Mouse (Mus musculus): Measurements from ENCODE around the gene Tulp2. TPM values are rescaled to one million over a fixed set of nuclear protein-coding genes. Genes with fewer than 3 reads are reported as not detected.
"Not testable (repeated sequence)": the region's sequence is repeated elsewhere in the genome, so short reads cannot be mapped to it uniquely, and the experiment has no call there.

The Tulp2 gene
- total RNA-seq, 2 experiments from 2014 or later = 0.39 TPM; not detected in 1

GRCm38 (mm10) chr7:45482166-45482565, 489 bp downstream of the Tulp2 start:
- DNase-seq = no peak
- intact Hi-C loops (cut with DNase I) = no loop called here

DNA sequence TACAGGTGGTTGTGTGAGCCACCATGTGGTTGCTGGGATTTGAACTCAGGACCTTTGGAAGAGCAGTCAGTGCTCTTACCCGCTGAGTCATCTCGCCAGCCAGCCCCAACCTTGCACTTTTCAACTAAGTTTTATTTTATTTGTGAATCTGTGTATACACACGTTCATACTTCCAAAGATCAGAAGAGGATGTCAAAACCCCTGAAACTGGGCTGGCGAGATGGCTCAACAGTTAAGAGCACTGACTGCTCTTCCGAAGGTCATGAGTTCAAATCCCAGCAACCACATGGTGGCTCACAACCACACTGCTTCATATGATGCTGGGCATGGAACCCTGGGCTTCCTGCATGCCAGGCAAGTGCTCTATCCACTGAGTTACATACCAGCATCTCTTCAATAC, 3.3 kb downstream of the Tulp2 start:
- DNase-seq; intact Hi-C loops (cut with DNase I): not testable (repeated sequence)

DNA sequence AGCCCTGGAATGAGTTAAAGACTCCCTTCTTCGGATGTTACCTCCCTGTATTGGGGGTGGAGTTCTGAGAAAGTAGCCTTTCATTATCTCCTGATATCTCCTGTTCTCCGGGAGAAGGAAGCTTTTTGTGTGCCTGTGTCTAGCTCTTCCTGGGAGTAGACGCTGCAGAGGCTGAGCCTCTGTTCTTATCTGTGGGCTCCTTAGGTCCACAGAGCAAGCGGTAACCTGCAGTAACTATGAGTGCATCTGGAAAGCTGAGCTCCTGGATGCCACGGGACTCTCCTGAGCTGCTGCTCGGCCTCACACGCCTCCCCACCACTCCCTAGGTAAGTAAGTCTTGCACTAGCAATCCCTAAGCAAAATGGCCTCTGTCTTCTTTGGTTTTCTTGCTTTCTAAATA, 4.5 kb downstream of the Tulp2 start:
- intact Hi-C loops (cut with DNase I) = no loop called here
- DNase-seq = no peak

DNA sequence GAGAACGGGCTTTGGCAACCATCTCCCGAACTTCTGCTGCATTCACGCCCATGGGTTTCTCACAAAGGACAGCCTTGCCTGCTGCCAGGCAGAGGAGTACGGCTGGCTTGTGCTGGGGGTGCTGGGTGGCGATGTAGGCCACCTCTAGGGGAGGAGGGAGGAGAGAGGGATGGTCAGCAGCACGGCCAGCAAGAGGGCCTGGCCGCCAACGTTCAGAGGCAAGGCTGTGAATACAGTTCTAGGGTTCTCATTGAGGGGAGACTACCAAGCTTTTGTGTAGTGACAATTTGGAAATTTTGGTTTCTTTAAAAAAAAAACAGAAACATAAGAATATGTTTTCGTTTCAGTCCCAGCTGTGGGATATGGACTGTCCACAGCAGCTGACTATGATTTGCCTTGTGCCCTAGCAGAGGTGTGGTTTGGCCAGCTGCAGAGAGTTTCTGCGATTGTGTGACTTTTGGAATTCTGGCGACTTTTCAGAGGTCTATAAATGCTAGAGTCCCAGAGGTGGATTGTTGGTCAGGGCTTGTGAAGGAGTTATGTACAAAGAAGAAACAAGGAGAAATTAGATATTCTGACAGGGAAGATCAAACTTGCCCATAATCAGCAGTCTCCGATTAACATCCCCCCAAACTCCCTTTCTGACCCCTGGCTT, 5.2 kb downstream of the Tulp2 start, which contains the start of gene Gm45808:
TSS of gene Gm45808 (minus strand) at position 51 of the 655 bp plus-strand sequence.
- intact Hi-C loops (cut with DNase I) = no loop called here
- DNase-seq = peak in 1 of 2 experiments; percentile 9

GRCm38 (mm10) chr7:45487861-45488292, 6.2 kb downstream of the Tulp2 start:
- no peak for DNase-seq
- intact Hi-C loops (cut with DNase I) = no loop called here

DNA sequence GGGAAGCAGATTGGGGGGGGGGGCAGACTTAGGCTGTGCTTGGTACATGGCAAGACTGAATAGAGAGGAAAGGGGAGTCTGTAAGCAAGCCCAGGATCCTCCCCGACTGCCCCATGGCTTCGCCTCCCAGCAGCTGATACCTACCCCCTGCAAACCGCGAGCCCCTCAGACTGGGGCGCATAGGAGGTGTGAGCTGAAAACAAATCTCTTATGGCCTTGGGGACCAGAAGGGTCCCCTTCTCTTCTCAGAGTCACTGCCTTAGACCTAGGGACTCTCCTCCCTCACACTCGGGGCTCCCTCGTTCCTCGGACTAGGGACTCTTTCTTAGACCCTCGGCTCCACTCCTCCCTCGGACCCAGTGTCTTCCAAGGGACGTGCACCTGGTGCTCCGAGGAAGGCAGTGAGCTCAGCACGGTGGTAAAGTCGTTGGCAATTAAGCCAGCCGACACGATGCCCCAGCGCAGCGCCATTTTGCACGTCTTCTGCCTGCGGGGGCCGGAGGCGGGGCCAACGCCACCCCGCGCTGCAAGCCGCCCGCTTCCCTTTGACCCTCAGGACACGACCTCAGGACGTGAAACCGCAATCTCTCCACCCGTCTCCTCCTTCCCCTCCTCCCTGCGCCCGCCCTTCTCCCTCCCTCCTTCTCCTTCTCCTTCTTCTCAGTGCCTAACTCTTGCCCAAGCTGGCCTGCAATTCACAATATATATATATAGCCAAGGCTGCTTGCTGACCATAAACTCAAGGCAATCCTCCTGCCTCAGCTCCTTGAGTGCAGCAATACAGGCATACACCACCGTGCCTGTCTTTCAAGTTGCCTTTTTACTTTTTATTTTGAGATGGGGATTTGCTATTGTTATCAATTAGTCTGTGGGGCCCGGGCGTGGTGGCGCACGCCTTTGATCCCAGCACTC, 6.9 kb downstream of the Tulp2 start, which contains the start of gene Dhdh:
TSS of gene Dhdh (minus strand) at position 513 of the 912 bp plus-strand sequence.
- peak; percentile 60 to 67 for DNase-seq
- intact Hi-C loops (cut with DNase I) = no loop called here

- DNase-seq = no peak
- intact Hi-C loops (cut with DNase I) = no loop called here
Measured at GRCm38 (mm10) chr7:45489578-45489977, 7.9 kb downstream of the Tulp2 start.

DNA sequence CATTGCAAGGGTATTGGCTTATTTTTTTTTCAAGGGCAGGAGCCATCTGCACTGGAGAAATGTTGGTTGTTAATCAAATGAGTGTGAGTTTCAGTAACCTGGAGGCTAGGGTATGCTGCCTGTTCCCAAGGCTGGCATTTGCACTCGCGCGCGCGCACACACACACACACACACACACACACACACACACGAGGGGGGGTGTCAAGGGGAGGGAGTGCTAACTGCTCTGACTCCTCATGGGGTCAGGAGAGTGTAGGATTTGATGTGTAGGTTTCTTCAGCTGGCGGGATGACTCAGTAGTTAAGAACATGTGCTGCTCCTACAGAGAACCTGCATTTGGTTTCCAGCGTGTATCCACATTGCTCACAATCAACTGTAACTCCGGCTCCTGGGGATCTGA, 9.1 kb downstream of the Tulp2 start:
- intact Hi-C loops (cut with DNase I) = no loop called here
- DNase-seq = no peak

DNA sequence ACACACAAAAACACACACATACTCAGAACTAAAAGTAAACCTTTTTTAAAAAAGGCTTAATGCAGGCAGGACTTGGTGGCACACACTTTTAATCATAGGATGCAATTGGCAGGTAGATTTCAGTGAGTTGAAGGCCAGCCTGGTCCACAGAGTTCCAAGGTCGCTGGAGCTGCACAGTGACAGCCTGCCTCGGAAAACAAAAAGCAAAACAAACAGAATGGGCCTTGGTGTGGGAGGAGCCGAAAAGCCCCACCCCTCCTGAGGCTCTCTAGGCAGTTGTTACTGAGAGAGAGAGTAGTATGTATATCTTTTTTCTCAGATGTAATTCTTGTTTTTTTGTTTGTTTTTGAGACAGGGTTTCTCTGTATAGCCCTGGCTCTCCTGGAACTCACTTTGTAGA, 9.6 kb downstream of the Tulp2 start:
- intact Hi-C loops (cut with DNase I) = no loop called here

GRCm38 (mm10) chr7:45492225-45492844, 10.7 kb downstream of the Tulp2 start:
- no peak for DNase-seq
- intact Hi-C loops (cut with DNase I) = no loop called here

More for the DNA sequence above, 9.6 kb downstream of the Tulp2 start:
- no peak for DNase-seq

GRCm38 (mm10) chr7:45492951-45493350, 11.3 kb downstream of the Tulp2 start:
- intact Hi-C loops (cut with DNase I) = no loop called here

GRCm38 (mm10) chr7:45494548-45494947, 12.9 kb downstream of the Tulp2 start:
- intact Hi-C loops (cut with DNase I) = no loop called here
- no peak for DNase-seq

More at GRCm38 (mm10) chr7:45492951-45493350, 11.3 kb downstream of the Tulp2 start:
- DNase-seq = peak in 1 of 2 experiments; percentile 39

DNA sequence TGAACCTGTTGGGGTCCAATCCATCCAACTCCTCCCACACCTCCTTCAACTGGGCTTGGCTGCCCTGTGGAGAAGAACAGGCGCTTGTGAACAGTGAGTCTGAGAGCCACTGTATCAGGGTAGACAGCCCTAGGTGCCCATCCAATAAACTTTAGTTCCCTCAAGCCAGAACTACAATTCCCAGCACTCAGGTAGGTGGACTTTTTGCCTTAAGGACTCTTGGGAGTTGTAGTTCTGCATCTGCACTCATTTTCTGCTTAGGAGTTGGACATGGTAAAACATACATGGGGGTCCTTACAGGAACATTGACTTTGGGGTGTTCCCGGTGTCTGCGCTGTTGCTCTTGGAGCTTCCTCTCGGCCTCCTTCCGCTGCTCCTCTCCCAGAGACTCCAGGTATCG, 16.8 kb downstream of the Tulp2 start:
- intact Hi-C loops (cut with DNase I) = no loop called here
- DNase-seq = no peak

DNA sequence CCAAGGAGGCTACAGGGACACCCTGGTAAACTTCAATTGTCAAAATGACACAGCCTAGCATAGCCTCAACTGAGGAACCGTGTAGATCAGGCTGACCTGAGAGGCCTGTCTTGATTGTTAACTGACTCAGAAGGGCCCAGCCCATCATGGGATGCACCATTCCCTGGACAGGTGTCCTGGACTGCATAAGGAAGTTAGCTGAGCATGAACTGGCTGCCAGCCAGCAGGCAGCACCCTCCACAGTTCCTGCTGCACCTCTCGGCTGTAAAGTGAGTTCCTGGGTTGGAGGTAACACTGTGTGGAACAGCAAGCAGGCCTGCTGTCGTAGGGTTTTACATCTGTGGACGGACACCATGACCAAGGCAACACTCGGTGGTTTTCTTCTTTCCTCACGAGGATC, 25.9 kb downstream of the Tulp2 start:
- DNase-seq = no peak
- intact Hi-C loops (cut with DNase I) = no loop called here

GRCm38 (mm10) chr7:45508561-45508960, 26.9 kb downstream of the Tulp2 start:
- DNase-seq = no peak
- intact Hi-C loops (cut with DNase I) = no loop called here

GRCm38 (mm10) chr7:45509181-45509882, 27.7 kb downstream of the Tulp2 start:
- DNase-seq = no peak
- intact Hi-C loops (cut with DNase I) = no loop called here

- peak; percentile 89 for DNase-seq
- intact Hi-C loops (cut with DNase I) = no loop called here
Measured at GRCm38 (mm10) chr7:45509912-45510787, 28.5 kb downstream of the Tulp2 start, which contains the start of gene Nucb1. Gene Nucb1, minus strand, starts transcription at chr7:45510406.

DNA sequence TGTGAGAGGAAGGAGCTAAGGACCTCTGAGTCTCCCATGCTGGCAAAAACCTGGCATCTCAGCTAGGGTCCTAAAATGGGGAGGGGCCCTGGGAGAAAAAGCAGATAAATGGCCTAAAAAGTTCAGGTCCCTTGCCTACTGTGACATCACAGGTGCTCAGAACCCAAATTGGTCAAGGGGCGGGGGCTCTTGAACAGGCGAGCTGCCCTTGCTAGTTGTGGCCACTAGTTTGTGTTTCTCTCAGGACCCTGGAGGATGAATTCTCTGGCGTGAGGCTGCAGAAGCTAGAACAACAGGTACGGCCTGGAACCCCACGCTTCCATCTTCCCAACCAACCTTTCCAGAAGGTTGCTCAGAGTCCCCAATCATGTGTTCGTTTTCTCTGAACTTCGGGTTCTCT, 32.7 kb downstream of the Tulp2 start:
- intact Hi-C loops (cut with DNase I) = no loop called here
- no peak for DNase-seq

GRCm38 (mm10) chr7:45515436-45515835, 33.8 kb downstream of the Tulp2 start:
- intact Hi-C loops (cut with DNase I) = loop anchor here (5.0 kb wide), 1 partner anchor 38 kb away; no protein-coding TSS in a partner anchor
- no peak for DNase-seq

Measured in gastrocnemius, postnatal 36 days (tissue).